Mouse (Mus musculus): ENCODE results near the gene Pax5. TPM values are rescaled to one million over a fixed set of nuclear protein-coding genes. Genes with fewer than 3 reads are reported as not detected.

Gene Pax5
- polyA plus RNA-seq, 1 experiment from 2014 or later = not detected

DNA sequence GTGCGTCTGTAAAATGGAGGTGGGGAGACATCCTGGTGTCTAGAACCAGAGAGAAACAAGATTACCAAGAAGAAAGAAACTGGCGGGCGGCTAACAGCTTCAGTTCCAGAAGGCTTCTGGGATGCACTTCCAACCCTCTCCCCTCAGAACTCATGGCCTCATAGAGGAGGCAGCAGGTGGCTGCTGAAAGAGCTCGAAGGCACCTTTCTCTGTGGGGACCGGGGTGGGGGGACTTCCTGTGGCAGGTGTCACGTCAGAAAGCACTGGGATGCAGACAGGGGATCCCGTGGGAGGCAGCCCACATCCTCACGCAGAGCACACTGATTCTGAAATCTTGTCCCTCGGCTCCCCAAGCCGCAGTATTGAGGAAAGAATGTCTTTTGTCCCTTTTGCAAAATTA, 46.8 kb downstream of the Pax5 start:
- Histone ChIP-seq H3K4me1 (ENCODE audit: control insufficient read depth, insufficient read depth, low read length) (peaks cover 11% of the 10 kb centered on the region), H3K27me3 (replicated peaks; ENCODE audit: control insufficient read depth, insufficient read depth, low read length) (peaks cover 20% of the 10 kb centered on the region; the same call in 1 of the 2 replicates), H3K36me3 (ENCODE audit: control insufficient read depth, insufficient read depth, low read length) (no peaks in the 10 kb centered on the region), H3K4me2 (ENCODE audit: low read depth, low read length) (peak overlapping the region; percentile 98), H3K4me3 (ENCODE audit: low read length) (peak overlapping the region; percentile 54), H3K9me3 (ENCODE audit: control insufficient read depth, low read length) (no peaks in the 10 kb centered on the region), H3K27ac (ENCODE audit: low read length) (no peak overlapping the region), H3K9ac (ENCODE audit: low read depth, low read length) (no peak overlapping the region)
- ATAC-seq = no peak
- WGBS = 28% methylated on average over 10 of the region's 10 CpGs

DNA sequence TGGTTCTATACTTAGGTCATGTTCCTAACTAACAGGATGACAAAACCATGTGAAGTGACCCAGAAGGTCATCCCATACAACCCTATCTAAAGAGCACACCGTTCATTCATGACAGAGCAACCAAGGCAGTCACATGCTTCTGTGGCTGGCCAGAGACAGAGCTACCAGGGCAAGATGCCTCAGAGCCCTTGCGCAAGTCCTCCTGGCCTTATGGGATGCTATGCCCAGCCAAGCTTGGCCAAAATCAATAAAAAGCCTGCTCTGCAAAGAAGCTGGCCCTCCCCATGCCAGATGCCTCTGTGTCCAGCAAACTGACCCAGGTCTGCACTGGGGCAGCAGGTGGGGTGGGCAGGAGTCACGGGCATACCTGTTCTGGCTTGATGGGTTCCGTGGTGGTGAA, 65.1 kb downstream of the Pax5 start:
- Histone ChIP-seq H3K9ac (ENCODE audit: low read depth, low read length) (no peak overlapping the region), H3K27ac (ENCODE audit: low read length) (no peak overlapping the region), H3K4me3 (ENCODE audit: low read length) (no peak overlapping the region), H3K9me3 (ENCODE audit: control insufficient read depth, low read length) (no peaks in the 10 kb centered on the region), H3K4me1 (ENCODE audit: control insufficient read depth, insufficient read depth, low read length) (no peaks in the 10 kb centered on the region), H3K36me3 (ENCODE audit: control insufficient read depth, insufficient read depth, low read length) (no peaks in the 10 kb centered on the region), H3K27me3 (replicated peaks; ENCODE audit: control insufficient read depth, insufficient read depth, low read length) (no peaks in the 10 kb centered on the region), H3K4me2 (ENCODE audit: low read depth, low read length) (no peak overlapping the region)
- no peak for ATAC-seq
- 91% methylated on average over 4 of the region's 4 CpGs for WGBS

DNA sequence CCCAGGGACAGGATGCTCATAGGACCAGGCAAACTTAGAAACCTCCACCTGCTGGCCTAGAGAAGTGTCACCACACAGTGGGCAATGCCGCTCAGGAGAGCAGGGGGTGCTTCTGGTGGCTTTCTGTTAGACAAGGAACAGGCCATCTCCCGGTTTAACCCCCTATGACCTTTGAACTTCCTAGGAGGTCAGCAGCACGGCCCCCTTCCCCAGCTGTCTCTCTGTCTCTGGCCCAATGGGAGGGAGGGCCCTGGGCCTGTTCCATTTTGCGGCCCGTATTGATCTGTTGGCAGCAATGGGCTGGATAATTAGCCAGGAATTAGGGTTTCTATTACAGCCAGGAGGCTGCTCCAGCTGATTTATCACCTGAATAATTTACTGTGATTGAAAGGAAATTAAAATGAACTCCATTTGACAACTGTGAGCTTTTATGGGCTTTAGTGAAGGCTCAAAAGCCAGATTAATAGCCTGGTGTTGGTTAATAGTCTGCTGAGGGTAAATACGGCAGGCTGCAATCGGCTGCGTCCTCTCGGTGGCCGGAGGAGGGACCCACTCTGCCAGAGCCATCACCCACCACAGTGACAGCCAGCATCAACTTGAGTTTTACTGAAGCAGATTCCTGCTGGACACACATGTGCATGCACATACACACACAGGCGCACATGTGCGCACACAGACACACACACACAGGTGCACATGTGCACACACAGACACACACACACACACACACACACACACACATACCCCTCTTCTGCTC, 68.3 kb downstream of the Pax5 start:
- no peaks in the 10 kb centered on the region for H3K9me3 ChIP-seq (ENCODE audit: control insufficient read depth, low read length)
- no peak for ATAC-seq
- 39% methylated on average over 12 of the region's 12 CpGs for WGBS
- no peak overlapping the region for H3K9ac ChIP-seq (ENCODE audit: low read depth, low read length)
- no peak overlapping the region for H3K27ac ChIP-seq (ENCODE audit: low read length)
- H3K36me3 ChIP-seq (ENCODE audit: control insufficient read depth, insufficient read depth, low read length) = no peaks in the 10 kb centered on the region
- H3K4me2 ChIP-seq (ENCODE audit: low read depth, low read length) = no peak overlapping the region
- H3K27me3 ChIP-seq (replicated peaks; ENCODE audit: control insufficient read depth, insufficient read depth, low read length) = no peaks in the 10 kb centered on the region
- H3K4me3 ChIP-seq (ENCODE audit: low read length) = no peak overlapping the region
- no peaks in the 10 kb centered on the region for H3K4me1 ChIP-seq (ENCODE audit: control insufficient read depth, insufficient read depth, low read length)

DNA sequence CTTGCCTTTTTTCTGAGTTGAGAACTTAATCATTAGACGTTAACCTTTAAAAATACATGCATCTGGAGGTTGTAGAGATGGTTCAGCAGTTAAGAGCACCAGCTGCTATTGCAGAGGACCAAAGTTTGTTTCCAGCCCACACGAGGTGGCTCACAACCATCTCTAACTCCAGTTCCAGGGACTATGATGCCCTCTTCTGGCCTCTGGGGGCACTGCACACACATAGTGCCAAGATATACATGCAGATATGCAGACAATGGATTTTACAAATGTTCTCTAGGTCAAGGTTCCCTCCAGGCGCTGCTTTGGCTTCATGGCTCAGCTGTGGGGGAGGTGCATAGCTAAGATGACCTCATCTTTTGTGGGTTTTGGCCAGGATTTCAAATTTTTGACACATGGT, 74.7 kb downstream of the Pax5 start:
- H3K9me3 ChIP-seq (ENCODE audit: control insufficient read depth, low read length) = no peaks in the 10 kb centered on the region
- H3K4me3 ChIP-seq (ENCODE audit: low read length) = no peak overlapping the region
- no peaks in the 10 kb centered on the region for H3K27me3 ChIP-seq (replicated peaks; ENCODE audit: control insufficient read depth, insufficient read depth, low read length)
- no peak overlapping the region for H3K9ac ChIP-seq (ENCODE audit: low read depth, low read length)
- ATAC-seq = no peak
- H3K4me2 ChIP-seq (ENCODE audit: low read depth, low read length) = no peak overlapping the region
- H3K4me1 ChIP-seq (ENCODE audit: control insufficient read depth, insufficient read depth, low read length) = 0 out of 2 replicates have a peak, but pooled peaks cover 3% of the 10 kb centered on the region
- H3K36me3 ChIP-seq (ENCODE audit: control insufficient read depth, insufficient read depth, low read length) = no peaks in the 10 kb centered on the region
- no peak overlapping the region for H3K27ac ChIP-seq (ENCODE audit: low read length)
- 82% methylated on average over 3 of the region's 3 CpGs for WGBS

DNA sequence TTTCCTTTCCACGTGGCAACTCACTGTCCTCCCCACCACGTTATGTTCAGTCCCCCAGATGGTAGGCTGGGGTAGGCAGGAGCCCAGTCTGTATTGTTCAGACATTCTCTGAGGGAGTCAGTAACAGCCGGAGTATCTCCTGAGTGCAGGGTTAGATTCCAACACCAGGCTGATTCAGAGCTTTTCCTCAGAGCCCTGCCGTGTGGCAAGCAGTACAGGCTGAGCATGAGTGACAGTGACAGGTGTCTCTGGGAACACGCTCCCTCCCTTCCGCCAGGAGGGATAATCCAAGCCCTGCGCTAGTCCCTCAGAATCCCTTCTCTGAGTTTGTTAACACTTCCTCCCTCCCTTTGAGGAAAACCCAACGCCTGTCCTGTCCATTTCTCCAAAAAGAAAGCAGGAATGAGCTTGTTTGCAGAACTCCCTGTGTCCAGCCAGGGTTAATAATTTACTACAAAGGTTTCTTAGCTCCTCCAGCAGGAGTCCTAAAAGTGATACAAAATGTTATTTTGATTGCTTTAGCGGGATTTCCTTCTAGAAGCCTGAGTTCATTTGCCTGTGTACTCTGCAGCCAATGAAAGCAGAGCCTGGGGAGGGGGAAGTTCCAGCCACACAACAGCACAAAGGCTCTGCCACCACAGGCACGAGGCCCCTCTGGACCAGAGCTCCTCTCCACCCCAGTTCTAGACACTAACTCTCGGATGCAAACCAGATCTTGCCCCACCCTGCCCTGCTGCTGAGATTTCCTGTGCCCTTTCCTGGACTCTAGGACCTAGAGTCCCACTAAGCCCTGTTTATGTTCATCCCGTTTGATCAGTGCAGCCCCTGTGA, 76.4 kb downstream of the Pax5 start:
- ATAC-seq = peak; percentile 38; the same call in 1 of the 2 replicates
- Histone ChIP-seq H3K27me3 (replicated peaks; ENCODE audit: control insufficient read depth, insufficient read depth, low read length) (no peaks in the 10 kb centered on the region), H3K36me3 (ENCODE audit: control insufficient read depth, insufficient read depth, low read length) (no peaks in the 10 kb centered on the region), H3K27ac (ENCODE audit: low read length) (no peak overlapping the region), H3K4me3 (ENCODE audit: low read length) (peak overlapping the region; percentile 29), H3K9me3 (ENCODE audit: control insufficient read depth, low read length) (no peaks in the 10 kb centered on the region), H3K4me2 (ENCODE audit: low read depth, low read length) (peak overlapping the region; percentile 34), H3K4me1 (ENCODE audit: control insufficient read depth, insufficient read depth, low read length) (0 out of 2 replicates have a peak, but pooled peaks cover 3% of the 10 kb centered on the region), H3K9ac (ENCODE audit: low read depth, low read length) (peak overlapping the region; percentile 4)
- 19% methylated on average over 12 of the region's 12 CpGs for WGBS

DNA sequence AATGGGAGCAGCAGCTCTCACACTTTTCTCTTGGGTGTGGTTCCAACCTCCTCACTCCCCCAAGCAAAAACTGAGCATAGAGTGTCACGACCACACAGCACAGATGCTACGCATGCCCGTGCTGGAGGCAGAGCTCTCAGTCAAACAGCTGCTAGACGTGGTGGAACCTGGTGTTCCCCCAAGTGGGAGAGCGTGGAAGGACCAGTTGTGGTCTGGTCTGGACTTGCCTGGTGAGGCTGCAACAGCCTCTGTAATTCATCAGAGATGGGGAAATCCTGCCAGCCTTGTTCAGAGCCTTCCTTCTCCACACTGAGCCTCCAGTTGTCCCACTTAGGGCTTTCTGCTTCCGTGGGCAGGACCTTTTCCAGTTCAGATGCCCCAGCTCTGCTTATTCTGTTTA, 80.2 kb downstream of the Pax5 start:
- Histone ChIP-seq H3K36me3 (ENCODE audit: control insufficient read depth, insufficient read depth, low read length) (no peaks in the 10 kb centered on the region), H3K9me3 (ENCODE audit: control insufficient read depth, low read length) (no peaks in the 10 kb centered on the region), H3K4me1 (ENCODE audit: control insufficient read depth, insufficient read depth, low read length) (0 out of 2 replicates have a peak, but pooled peaks cover 3% of the 10 kb centered on the region), H3K27ac (ENCODE audit: low read length) (no peak overlapping the region), H3K9ac (ENCODE audit: low read depth, low read length) (no peak overlapping the region), H3K4me3 (ENCODE audit: low read length) (no peak overlapping the region), H3K27me3 (replicated peaks; ENCODE audit: control insufficient read depth, insufficient read depth, low read length) (no peaks in the 10 kb centered on the region), H3K4me2 (ENCODE audit: low read depth, low read length) (no peak overlapping the region)
- WGBS = 62% methylated on average over 6 of the region's 6 CpGs
- no peak for ATAC-seq

DNA sequence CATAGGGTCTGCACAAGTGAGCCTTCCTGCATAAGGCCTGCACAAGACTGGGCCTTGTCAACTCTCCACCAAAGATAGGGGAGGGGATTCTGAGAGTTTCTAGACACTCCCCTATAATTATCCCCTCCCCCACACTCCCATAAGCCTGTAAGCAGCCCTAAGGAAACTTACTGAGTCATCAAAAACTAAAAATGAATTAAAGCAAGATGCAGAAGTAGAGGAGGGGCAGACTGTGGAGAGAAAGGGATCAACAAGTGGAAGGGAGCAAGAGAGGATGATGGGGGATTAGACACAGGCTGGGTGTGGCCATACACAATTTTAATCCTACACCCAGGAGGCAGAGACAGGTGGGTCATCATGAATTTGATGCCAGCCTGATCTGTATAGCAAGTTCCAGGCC, 82.4 kb downstream of the Pax5 start:
- Histone ChIP-seq H3K9me3 (ENCODE audit: control insufficient read depth, low read length) (no peaks in the 10 kb centered on the region), H3K4me1 (ENCODE audit: control insufficient read depth, insufficient read depth, low read length) (no peaks in the 10 kb centered on the region), H3K4me3 (ENCODE audit: low read length) (no peak overlapping the region), H3K9ac (ENCODE audit: low read depth, low read length) (no peak overlapping the region), H3K27ac (ENCODE audit: low read length) (no peak overlapping the region), H3K27me3 (replicated peaks; ENCODE audit: control insufficient read depth, insufficient read depth, low read length) (no peaks in the 10 kb centered on the region), H3K4me2 (ENCODE audit: low read depth, low read length) (no peak overlapping the region), H3K36me3 (ENCODE audit: control insufficient read depth, insufficient read depth, low read length) (no peaks in the 10 kb centered on the region)
- no peak for ATAC-seq

DNA sequence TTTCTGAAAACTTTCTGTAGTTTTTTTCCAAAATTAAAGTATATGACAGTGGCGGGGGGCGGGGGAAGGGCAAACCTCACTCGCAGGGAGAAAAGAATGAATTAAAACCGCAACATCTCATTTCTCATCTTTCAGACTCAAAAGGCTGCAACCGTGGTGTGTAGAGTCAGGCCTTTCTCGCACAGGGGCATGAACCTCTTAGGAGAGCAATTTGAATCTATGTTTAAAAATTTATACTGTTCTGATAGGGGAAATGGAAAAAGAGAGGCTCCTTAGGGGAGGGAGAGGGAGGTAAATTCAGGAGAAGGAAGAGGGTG, 85.2 kb downstream of the Pax5 start:
- Histone ChIP-seq H3K36me3 (ENCODE audit: control insufficient read depth, insufficient read depth, low read length) (no peaks in the 10 kb centered on the region), H3K27ac (ENCODE audit: low read length) (no peak overlapping the region), H3K4me3 (ENCODE audit: low read length) (no peak overlapping the region), H3K27me3 (replicated peaks; ENCODE audit: control insufficient read depth, insufficient read depth, low read length) (no peaks in the 10 kb centered on the region), H3K9ac (ENCODE audit: low read depth, low read length) (no peak overlapping the region), H3K9me3 (ENCODE audit: control insufficient read depth, low read length) (no peaks in the 10 kb centered on the region), H3K4me1 (ENCODE audit: control insufficient read depth, insufficient read depth, low read length) (no peaks in the 10 kb centered on the region), H3K4me2 (ENCODE audit: low read depth, low read length) (no peak overlapping the region)
- WGBS = 83% methylated on average over 6 of the region's 6 CpGs
- ATAC-seq = no peak

DNA sequence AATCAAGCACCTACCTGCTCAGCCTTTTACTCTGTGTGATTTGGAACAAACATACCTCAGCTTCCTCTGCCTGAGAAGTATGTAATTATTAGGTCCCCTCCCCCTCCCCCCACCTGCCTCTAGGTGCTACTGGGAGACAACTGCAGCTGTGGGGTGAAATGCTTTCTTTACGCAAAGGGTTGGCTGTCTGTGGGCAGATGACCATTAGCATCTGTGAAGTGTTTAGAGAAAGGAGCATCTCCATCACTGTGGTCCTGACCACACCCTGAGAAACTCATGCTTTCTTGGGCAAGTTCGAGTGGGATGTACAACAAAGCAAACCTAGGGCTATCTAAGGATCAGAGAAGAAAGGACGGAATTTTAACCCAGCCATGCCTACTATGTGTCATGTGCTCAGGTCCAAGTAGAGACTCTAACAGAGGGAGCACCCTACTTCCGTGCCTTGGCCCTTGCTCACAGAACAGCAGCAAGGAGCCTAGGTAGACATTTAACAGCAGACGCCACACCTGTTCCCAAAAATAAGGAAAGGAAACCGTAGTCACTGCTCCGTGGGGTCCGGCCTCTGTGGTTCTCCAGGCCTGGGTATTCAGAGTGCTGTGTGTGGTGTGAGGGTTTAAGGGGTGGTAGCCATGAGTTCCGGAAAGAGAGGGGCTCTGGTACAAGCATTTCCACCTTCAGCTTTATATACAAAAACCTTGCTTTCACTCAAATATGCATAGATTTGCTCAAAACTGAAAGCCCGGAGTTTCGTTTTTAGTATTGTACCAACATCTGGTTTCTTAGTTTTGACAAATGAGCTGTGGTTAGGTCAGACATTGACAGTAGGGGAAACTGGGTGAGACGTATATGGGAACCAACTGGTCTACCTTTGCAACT, 85.8 kb downstream of the Pax5 start:
- no peaks in the 10 kb centered on the region for H3K4me1 ChIP-seq (ENCODE audit: control insufficient read depth, insufficient read depth, low read length)
- H3K27ac ChIP-seq (ENCODE audit: low read length) = no peak overlapping the region
- H3K36me3 ChIP-seq (ENCODE audit: control insufficient read depth, insufficient read depth, low read length) = no peaks in the 10 kb centered on the region
- H3K9ac ChIP-seq (ENCODE audit: low read depth, low read length) = no peak overlapping the region
- no peak for ATAC-seq
- H3K9me3 ChIP-seq (ENCODE audit: control insufficient read depth, low read length) = no peaks in the 10 kb centered on the region
- no peak overlapping the region for H3K4me3 ChIP-seq (ENCODE audit: low read length)
- H3K27me3 ChIP-seq (replicated peaks; ENCODE audit: control insufficient read depth, insufficient read depth, low read length) = no peaks in the 10 kb centered on the region
- H3K4me2 ChIP-seq (ENCODE audit: low read depth, low read length) = no peak overlapping the region
- WGBS = 85% methylated on average over 12 of the region's 12 CpGs

All from intestine, embryonic 16.5 days (tissue).